Mouse (Mus musculus) natural killer cell, adult 2 months (primary cell): Measurements from ENCODE around the gene Klk1b8.
"Not testable (repeated sequence)": the region's sequence is repeated elsewhere in the genome, so short reads cannot be mapped to it uniquely, and the experiment has no call there.

Experiments
- DNase-seq, 2 experiments: peaks; one replicate each; pipeline ENCODE4 v3.0.0; 2022; ENCODE audit warnings: low spot score in 2 of 2

The Klk1b8 gene

DNA sequence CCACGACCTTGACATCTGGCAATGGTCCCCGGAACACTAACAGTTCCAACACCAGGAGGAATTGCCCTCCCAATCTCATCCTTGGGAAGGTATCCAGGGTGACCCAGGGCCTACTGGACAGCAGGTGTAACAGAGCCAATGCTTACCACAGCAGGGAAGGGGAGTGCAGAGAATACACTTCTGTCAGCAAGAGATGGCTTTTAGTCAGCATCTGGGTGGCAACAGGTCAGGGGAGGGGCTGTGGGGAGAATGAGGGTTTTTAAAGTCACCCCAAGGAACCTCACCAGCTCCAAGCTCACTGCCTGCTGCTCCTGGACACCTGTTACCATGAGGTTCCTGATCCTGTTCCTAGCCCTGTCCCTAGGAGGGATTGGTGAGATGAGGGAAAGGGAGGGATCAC is at the start of gene Klk1b8:
Klk1b8 (plus strand) TSS at position 301 of the 400 bp plus-strand sequence.
- DNase-seq: no peak

DNA sequence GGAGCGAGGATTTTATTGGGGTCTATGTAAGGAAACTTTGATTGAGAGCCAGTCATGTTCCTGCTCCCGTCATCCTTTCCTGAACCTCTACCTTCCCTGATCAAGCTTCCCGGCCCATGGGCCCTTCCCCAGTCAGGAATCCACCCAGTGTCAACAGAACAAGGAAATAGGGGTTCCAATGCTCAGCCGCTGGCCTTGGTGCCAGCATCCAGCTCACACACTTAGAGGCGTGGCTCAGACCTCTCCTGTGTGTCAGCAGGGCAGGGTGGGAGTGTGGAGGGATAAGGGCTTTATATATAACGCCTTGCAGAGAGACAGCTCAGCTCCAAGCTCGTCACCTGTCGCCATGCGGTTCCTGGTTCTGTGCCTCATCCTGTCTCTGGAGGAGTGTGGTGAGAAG is 35.6 kb upstream of the Klk1b8 start:
- DNase-seq: no peak

DNA sequence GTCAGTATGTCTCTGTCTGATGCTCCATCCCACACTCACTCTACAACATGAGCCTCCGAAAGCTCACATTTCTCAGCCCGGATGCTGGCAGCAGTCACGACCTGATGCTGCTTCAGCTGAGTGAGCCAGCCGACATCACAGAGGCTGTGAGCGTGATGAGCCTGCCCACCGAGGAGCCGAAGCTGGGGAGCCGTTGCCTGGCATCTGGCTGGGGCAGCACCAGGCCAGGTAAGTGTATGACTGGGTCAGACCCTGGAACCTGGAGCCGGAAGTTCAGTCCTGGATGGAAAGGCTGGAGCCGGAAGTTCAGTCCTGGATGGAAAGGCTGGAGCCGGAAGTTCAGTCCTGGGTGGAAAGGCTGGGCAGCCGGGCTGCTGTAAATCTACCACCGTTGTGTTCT is 32.0 kb upstream of the Klk1b8 start:
- DNase-seq: no peak

DNA sequence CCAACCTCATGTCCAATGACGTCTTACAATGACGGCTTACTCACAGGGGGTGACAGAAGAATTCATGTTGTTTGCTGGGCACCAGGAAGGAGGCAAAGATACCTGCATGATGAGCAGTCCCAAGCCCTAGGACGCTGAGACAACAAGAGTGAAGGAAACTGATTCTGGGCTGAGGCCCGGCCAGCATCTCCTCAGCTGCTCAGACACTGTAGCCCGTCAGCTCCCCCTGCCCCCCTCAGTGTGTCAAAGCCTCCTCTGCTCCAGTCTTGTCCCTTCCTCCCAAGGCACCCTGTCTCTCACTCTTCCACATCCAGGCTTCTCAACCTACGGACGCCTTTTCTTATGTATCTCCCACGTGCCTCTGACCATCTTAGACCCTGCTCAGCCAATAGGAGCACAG is 31.6 kb upstream of the Klk1b8 start:
- no peak for DNase-seq

DNA sequence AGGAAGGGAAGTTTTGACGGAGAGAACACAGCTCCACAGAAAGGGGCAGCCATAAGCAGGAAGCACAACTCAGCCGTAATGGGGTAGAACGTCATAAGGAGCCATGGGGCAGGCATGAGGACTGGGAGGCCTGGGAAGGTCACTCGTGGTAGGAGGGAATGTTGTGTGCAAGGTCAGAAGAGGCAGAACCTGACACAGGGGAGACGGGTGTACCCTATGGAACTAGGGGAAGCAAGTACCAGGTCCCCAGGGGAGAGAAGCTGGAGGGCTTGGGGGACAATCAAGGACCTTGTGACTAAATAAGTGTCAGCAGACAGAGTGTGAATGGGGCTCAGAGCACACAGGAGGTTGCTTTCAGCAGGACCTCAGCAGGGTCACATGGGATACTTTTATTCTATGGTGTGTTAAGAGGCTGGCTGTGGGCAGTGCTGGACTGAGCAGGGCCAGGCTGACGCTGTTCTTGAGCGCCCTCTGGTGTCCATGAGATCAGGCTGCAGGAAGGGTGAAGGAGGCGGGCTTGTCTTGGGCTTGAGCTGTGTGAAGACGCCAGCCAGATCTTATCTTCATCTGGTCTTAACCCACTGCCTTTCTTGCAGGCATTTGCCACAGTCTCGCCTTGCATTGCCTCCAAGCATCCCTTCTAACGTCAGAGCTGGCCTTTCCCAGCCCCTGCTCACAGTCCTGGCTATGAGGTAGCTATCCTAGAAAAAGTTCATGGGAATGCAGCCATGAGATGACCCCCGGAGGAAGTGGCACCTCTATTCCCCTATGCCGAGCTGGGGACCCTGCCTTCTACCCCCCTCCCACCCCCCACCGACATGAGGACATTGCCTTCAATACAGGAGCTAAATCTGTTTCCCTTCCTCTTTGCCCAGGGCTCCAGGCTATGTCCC is 30.7 kb upstream of the Klk1b8 start:
- peak; percentile 25 to 46 for DNase-seq

DNA sequence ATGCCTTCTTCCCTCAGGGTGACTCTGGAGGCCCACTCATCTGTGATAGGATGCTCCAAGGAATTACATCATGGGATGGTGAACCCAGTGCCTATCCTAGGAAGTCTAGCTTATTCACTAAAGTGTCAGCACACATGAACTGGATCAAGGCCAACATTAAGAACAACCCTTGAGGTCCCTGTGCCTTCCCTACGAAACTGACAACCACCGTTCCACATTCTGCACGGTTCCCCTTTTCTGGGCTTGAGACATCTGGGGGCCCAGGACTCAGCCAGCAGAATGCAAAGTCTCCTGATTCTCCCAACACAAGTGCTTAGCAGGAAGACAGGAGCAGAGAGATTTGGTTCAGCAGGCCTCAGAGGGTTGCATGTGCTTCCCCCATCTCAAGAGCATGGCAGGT is 29.9 kb upstream of the Klk1b8 start:
- DNase-seq: no peak

DNA sequence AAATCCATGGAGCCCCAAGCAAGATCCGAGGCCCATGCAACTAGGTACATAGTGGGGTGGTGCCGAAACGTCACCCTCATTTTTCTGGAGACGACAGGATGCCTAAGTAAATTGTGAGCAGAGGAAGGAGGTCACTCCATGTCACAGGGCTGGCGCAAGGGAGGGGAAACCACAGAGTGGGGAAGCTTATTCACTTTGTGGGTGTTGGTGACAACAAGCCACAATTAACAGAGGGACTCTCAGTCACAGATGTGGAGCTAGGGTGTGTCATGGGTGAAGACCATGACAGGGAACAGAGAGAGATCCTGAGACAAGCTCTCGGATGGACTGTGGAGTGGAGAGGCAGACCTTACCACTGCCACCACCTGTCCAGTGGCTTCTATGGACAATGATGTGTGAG is 29.4 kb upstream of the Klk1b8 start:
- no peak for DNase-seq

DNA sequence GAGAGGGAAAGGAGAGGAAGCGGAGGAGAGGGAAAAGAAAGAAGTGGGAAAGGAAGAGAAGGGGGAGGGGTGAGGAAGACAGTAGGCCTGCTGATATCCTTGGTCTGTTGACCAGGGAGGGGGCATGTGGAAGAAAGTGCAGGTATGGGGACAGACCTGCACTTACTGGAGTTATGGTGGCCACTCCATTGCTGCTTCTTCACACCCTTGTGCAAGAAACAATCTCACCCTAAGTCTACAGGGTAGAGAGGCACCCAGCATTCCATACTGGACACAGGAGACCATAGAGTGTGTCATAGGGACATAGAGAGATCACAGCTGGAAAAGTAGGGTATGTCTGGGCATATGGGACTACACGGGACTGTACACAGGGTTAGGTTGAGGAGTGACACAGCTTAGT is 28.5 kb upstream of the Klk1b8 start:
- no peak for DNase-seq

DNA sequence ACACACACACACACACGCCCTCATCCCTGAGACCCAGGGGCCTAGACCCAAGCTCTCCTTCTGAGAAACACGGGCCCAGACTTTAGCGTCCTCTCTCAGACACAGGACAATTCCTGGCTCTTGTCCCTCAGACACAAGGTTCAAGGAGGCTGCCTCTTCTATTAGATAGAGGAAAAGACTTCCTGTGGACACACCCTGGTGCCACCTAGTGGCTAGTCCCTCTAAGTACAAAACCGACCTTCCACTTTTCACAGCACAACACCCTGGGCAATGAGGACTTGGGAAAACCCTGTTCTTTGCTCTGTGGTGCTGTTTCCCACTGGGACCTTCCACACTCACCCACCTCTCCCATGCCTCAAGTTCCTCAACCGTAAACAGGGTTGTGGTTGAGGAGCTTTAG is 24.5 kb upstream of the Klk1b8 start:
- DNase-seq: no peak

DNA sequence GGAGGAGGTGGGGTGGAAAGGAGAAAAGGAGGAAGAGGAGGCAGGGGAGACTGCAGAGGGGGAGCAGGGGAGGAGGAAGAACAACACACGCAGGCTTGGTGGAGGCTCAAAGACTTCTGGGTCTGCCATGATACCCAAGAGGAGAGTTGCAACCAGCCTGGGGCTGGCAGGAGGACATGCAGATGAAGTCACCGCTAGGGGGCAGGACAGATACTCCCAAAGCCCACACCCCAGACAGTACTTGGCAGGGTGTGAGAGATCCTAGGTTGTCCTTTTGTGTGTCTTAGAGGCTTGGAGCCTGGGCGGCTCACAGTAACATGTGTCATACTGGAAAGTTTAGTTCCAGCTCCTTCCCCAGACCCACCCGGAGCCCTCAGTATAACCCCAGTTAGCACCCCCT is 21.9 kb upstream of the Klk1b8 start:
- no peak for DNase-seq

DNA sequence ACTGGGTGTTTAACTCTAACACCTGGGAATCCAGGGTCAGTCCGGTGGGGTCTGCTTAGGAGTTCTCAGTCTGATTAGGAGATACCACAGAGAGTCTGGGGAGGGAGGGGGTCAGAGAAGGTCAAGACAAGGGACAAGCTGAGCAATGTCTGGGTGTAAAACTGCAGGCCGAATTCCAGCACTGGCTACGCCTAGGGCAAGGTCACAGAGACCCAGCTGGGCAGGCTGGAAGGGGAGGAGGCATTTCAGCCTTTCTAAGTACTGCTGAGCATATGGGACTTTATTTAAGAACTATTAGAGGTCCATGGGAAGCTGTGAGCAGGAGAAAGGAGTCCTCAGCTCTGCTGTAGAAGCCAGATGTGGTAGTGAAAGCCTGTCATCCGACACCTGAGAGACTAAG is 18.1 kb upstream of the Klk1b8 start:
- no peak for DNase-seq

DNA sequence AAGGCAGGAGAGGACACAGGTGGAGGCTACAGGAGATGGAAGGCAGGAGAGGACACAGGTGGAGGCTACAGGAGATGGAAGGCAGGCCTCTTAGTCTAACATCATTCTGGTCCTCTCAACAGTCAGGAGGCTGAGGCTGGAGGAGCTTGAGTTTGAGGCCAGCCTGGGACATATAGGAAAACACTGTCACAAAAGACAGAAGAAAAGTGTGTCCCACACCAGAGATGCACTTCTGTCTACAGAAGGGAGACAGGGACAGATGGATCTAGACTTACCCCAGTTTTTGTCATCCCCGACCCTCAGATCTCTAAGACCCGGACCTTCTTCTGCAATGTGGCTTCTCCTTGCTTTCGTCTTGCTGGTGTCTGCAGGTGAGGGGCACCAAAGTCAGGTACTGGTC is 17.0 kb upstream of the Klk1b8 start, which contains the start of gene Klk15:
Klk15 (plus strand) TSS at position 301 of the 400 bp plus-strand sequence.
- no peak for DNase-seq

DNA sequence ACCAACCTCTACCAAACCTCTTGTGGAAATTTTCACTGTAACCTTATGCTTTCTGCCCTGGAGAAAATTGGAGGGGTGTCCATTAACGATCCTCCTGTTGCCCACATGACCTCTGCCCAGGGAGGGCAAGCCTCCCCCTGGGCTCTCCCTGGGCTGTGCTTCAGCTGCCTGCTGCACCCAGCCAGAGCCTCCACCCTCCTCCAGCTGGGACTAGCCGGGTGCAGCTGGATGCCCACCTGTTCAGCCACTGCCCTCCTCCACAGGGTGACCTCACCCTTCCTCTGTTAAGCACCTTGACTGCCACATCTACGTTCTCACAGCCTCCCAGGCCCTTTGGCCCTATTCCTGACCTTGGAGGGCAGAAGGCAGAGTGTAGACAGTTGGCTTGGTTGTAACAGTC is 15.7 kb upstream of the Klk1b8 start:
- no peak for DNase-seq

DNA sequence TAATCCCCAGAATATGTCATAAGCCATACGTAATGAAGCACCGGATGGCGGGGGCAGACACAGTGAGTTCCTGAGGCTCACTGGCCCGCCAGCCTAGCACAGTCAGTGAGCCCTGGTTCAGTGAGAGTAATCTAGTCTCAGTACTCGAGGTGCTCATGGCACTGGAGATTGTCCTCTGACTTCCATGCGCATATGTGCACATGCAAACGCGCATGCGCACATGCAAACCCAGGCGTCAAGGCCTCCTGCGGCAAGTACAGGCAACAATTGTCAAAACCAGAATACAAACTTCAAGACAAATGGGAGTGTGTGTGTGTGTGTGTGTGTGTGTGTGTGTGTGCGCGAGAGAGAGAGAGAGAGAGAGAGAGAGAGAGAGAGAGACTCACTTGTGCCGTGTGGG is 13.9 kb upstream of the Klk1b8 start:
- no peak for DNase-seq

DNA sequence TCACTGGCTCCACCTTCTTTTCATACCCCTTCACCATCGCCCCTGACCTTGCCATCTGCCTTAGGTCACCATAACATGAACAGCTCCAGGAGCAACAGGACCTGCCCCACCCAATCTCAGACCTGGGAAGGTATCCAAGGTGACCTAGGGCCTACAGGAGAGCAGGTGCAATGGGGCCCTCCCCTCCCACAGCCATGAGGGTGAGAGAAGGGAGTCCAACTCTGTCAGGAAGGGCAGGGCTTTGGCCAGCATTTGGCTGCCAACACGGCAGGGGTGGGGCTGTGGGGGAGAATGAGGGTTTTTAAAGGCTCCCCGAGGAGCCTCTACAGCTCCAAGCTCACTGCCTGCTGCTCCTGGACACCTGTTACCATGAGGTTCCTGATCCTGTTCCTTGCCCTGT is 8.2 kb upstream of the Klk1b8 start:
- DNase-seq: not testable (repeated sequence)

DNA sequence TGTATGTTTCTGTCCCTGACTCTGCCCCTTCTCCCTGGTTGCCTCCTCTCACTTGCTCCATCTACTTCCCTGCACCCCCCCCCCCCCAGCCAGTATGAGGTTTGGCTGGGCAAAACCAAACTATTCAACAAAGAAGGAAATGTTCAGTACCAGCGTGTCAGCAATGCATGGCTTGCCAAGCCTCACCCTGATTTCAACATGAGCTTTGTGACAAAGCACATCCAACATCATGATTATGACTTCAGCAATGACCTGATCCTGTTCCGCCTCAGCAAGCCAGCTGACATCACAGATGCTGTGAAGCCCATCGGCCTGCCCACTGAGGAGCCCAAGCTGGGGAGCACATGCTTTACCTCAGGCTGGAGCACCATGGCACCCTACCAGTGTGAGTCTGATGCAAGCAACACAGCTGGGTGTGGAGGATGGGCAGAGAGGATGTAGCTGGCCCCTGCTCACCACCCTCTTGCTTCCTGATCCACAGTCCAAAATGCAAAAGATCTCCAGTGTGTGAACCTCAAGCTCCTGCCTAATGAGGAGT is 5.7 kb upstream of the Klk1b8 start:
- no peak for DNase-seq

DNA sequence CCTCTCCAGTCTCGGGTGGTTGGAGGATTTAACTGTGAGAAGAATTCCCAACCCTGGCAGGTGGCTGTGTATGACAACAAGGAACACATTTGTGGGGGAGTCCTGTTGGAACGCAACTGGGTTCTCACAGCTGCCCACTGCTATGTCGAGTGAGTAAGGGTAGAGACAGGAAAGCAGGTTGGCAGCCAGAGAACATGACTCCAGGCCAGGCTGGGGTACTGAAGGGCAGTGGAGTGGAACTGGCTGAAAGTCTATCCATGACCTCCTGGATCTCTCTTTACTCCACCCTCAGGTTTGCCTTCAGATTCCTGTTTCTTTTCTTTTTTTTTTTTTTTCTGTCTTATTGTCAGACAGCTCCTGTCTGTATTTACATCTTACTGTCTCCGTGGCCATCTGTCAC is 2.2 kb downstream of the Klk1b8 start:
- no peak for DNase-seq

DNA sequence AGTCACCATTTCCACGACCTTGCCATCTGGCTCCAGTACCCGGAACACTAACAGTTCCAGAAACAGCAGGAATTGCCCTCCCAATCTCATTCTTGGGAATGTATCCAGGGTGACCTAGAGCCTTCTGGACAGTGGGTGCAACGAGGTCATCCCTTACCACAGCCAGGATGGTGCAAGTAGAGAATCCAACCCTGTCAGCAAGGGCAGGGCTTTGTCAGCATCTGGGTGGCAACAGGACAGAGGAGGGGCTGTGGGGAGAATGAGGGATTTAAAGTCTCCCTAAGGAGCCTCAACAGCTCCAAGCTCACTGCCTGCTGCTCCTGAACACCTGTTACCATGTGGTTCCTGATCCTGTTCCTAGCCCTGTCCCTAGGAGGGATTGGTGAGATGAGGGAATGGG is 16.0 kb downstream of the Klk1b8 start, which contains the start of gene Klk1b1:
Klk1b1 (plus strand) TSS at position 301 of the 400 bp plus-strand sequence.
- no peak for DNase-seq

DNA sequence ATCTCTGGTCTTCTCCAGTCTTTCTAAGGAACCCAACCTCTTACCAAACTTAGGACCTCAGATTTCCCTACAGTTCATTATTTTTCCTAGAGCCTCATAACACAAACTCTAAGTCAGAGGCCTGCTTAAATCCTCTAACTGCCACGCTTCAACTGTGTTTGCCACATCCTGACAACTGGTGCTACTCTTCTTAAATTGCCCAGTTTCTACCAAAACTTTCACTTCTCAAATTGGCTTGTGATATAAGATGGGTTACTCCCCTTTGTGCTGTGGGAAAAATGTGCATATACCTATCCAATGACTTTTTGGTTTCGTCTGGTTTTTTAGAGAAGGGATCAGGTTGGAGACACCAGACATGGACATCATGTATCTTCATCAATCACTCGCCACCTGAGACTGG is 16.6 kb downstream of the Klk1b8 start:
- DNase-seq: no peak

DNA sequence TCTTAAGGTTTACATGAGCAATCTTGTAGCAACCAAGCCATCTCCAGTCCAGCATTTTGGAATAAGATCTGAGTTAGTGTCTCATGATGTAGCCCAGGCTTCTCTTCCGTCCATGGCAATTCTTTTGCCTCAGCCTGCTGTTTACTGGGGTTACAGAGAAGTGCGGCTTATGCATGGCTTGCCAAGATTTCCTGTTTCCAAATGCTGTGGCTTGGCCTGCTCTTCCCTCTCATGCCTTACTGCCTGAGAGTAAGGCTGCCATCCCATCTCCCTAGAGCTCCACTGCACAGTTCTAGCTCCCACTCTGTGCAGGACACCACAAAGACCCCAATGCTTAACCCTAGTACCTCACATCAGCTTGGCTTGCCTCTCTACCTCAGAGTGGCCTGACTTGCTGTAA is 17.1 kb downstream of the Klk1b8 start:
- no peak for DNase-seq

DNA sequence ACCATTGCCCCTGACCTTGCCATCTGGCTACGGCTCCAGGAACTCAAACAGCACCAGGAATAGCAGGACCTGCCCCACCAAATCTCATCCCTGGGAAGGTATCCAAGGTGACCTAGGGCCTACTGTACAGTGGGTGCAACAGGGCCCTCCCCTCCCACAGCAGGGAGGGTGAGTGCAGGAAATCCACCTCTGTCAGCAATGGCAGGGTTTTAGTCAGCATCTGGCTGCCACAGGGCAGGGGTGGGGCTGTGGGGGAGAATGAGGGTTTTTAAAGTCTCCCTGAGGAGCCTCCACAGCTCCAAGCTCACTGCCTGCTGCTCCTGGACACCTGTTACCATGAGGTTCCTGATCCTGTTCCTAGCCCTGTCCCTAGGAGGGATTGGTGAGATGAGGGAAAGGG is 25.3 kb downstream of the Klk1b8 start, which contains the start of gene Klk1b9:
Klk1b9 (plus strand) TSS at position 301 of the 400 bp plus-strand sequence.
- DNase-seq: not testable (repeated sequence)

DNA sequence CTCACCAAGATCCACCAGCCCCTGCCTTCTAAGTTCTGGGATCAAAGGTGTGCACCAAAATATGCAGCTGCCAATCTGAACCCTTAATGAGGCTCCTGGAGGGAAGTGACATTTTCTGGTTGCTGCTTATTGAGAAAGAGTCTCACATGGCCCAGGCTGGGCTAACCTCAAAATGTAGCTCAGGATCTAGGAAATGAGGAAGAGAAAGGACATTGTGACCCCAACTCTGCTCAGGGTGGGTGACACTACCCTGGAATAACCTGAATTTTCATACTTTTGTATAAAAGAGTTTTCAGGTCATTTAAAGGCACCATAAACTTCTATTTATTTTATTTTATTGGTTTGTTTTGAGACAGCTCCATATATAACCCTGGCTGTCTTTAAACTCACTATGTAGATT is 35.2 kb downstream of the Klk1b8 start:
- DNase-seq: no peak

DNA sequence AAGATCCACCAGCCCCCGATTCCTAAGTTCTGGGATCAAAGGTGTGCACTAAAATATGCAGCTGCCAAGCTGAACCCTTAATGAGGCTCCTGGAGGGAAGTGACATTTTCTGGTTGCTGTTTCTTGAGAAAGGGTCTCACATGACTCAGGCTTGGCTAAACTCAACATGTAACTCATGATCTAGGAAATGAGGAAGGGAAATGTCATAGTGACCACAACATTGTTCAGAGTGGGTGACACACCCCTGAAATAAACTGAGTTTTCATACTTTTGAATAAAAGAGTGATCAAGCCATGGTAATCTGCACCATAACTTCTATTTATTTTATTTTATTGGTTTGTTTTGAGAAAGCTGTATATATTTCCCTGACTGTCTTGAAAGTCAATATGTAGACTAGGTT is 44.4 kb downstream of the Klk1b8 start:
- not testable (repeated sequence) for DNase-seq
